Mouse (Mus musculus) T-helper 1 cell (primary cell): ENCODE results near the gene Pnmal1.

Source experiments
- in situ Hi-C: fragments of 300-600 bp; cut with MboI, MseI; formaldehyde crosslinking; loops from one replicate; pipeline ENCODE4 v1.15.1; 2025; ENCODE audit warnings: high pct_unique_total_duplicates

Pnmal1 gene

GRCm38 (mm10) chr7:16959539-16960187, at the start of gene Pnmal1:
TSS of gene Pnmal1 (plus strand) at chr7:16959679.
- in situ Hi-C loops, result no loop called here

GRCm38 (mm10) chr7:16909909-16910308, 49.6 kb upstream of the Pnmal1 start:
- in situ Hi-C loops, result loop anchor here (5.0 kb wide), 1 partner anchor 108 kb away; no protein-coding TSS in a partner anchor

GRCm38 (mm10) chr7:16911904-16912303, 47.6 kb upstream of the Pnmal1 start:
- in situ Hi-C loops, result no loop called here

- in situ Hi-C loops, result no loop called here
Observed at GRCm38 (mm10) chr7:16912360-16912759, 47.1 kb upstream of the Pnmal1 start.

GRCm38 (mm10) chr7:16913806-16914452, 45.5 kb upstream of the Pnmal1 start:
- in situ Hi-C loops, result no loop called here

GRCm38 (mm10) chr7:16914453-16915343, 44.8 kb upstream of the Pnmal1 start:
- in situ Hi-C loops, result no loop called here

GRCm38 (mm10) chr7:16915461-16916340, 43.8 kb upstream of the Pnmal1 start:
- in situ Hi-C loops, result no loop called here

GRCm38 (mm10) chr7:16916342-16917265, 42.9 kb upstream of the Pnmal1 start:
- in situ Hi-C loops, result no loop called here

- in situ Hi-C loops, result no loop called here
Observed at GRCm38 (mm10) chr7:16917447-16917846, 42.0 kb upstream of the Pnmal1 start.

- in situ Hi-C loops, result no loop called here
Observed at GRCm38 (mm10) chr7:16918014-16918413, 41.5 kb upstream of the Pnmal1 start.

GRCm38 (mm10) chr7:16918670-16919069, 40.8 kb upstream of the Pnmal1 start:
- in situ Hi-C loops, result no loop called here

- in situ Hi-C loops, result no loop called here
Observed at GRCm38 (mm10) chr7:16919395-16920149, 39.9 kb upstream of the Pnmal1 start.

GRCm38 (mm10) chr7:16920150-16920579, 39.3 kb upstream of the Pnmal1 start:
- in situ Hi-C loops, result no loop called here

- in situ Hi-C loops, result no loop called here
Observed at GRCm38 (mm10) chr7:16920818-16921791, 38.4 kb upstream of the Pnmal1 start.

GRCm38 (mm10) chr7:16921881-16922335, 37.6 kb upstream of the Pnmal1 start:
- in situ Hi-C loops, result no loop called here

GRCm38 (mm10) chr7:16922360-16922973, 37.0 kb upstream of the Pnmal1 start:
- in situ Hi-C loops, result no loop called here

- in situ Hi-C loops, result no loop called here
Observed at GRCm38 (mm10) chr7:16923283-16924036, 36.0 kb upstream of the Pnmal1 start.
